Mouse (Mus musculus) 3T3-L1 (cell line): Measurements from ENCODE around the gene Soga3.

ENCODE experiments used
- DNase-seq: peaks from one replicate; pipeline ENCODE4 v3.0.0-alpha.2; 2015; ENCODE audit warnings: low read depth, low spot score

Gene Soga3

DNA sequence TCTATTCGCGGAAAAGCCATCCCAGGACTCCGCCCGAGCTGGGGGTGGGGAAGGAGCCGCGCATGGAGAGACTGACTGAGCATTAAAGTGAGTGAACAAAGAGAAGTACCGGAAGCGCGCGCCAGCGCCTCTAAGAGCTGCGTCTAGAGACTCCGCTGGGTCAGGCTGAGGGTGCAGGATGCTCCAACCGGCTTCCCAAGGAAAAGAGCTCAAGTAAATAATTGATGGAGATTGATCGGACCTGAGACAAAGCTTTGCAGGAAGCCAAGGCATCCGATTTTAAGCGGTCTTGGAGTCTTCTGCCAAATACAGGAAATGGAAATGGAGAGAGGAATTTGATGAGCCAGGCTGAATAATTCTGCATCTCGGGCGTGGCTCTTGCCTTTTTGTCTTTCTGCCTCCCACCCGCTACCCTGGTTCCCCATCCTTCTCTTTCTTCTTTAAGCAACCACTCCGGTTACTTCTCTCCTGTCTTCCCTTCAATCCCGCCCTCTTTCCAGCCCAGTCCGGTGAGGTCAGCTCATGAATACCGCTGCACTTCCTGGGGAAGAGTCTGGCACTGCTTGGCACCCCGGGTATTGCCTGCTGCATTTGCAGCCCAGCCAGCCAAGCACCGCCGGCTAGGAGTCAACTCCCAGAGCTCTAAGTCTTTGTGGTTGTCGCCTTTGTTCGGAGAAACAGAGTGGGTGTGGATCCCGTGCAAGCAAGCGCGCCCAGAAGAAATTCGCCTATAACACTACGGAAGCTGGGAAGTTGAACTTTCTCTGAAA, at the start of gene Soga3:
Gene Soga3 (plus strand): TSS at position 274 of the 770 bp plus-strand sequence.
- no peak for DNase-seq

DNA sequence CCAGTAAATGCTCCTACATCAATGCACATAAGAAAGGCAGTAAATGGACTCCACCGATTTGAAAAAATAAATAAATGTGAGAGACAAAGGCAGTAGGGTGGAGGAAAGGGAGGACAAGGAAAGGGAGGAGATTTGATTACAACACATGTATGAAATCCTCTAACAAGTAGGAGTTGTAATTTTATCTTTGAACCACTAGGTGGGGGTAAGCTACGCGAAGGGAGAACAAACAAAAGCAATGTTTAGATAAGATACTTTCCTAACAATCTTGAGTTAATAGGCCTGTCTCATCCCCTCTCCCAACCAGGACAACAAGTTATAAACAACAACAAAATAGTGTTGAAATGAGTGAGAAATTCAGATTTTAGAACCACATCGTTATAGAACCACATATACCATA, 36.7 kb upstream of the Soga3 start:
- DNase-seq, result peak; percentile 65

DNA sequence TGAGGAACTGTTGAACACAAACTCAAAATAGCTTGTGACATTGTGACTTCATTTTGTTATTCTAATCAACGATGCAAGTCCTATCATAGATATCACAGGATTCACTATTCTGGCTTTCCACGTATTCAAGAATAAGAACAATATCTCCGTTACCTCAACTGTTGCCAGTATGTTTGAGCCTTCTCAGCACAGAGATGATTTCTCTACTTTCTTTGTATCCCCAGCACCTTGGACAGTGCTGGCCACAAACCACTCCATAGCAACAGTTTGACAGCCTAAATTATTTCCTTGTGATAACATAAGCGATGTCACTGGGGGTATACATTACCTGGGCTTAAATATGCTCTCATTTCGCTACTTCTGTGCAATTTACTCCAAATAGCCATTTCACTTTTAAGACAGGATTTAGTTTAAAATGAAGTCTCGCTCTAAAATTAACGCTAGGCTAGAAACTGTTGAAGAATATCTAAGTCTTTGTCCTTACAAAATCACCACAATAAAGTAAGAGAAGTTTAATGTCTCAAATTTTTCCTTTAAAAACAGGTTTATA, 1.0 kb upstream of the Soga3 start:
- DNase-seq, result peak; percentile 6

DNA sequence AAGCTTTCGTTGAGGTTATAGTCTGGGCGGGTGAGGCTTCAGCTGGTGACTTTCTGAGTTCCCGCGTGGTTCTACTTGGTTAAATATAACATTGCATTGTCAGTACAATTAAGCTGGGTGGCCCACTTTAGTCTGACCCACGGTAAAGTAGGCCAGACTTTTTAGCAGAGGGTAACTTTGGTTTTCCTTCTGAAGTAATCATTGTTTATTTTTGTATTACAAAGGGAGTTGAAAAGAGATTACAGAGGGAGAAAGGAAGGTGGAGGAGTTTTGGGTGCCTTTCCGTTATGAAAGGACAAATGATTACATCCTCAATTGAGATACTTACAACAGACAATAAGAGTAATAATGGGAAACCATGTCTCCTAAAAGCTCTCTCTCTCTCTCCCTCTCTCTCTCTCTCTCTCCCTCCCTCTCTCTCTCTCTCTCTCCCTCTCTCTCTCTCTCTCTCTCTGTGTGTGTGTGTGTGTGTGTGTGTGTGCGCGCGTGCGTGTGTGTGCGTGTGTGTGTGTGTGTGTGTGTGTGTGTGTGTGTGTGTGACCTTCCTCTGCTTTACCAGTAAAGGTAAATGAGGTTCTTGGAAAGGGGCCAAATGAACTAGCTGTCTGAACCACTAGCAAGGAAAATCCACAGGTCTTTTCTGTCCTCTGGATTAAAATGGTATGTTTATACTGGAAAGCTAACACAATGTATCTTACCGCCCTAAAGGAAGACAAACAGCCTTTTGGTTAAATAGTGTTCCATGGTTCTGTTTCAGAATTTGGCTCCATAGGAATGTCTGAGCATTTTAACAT, 1.2 kb downstream of the Soga3 start:
- no peak for DNase-seq

DNA sequence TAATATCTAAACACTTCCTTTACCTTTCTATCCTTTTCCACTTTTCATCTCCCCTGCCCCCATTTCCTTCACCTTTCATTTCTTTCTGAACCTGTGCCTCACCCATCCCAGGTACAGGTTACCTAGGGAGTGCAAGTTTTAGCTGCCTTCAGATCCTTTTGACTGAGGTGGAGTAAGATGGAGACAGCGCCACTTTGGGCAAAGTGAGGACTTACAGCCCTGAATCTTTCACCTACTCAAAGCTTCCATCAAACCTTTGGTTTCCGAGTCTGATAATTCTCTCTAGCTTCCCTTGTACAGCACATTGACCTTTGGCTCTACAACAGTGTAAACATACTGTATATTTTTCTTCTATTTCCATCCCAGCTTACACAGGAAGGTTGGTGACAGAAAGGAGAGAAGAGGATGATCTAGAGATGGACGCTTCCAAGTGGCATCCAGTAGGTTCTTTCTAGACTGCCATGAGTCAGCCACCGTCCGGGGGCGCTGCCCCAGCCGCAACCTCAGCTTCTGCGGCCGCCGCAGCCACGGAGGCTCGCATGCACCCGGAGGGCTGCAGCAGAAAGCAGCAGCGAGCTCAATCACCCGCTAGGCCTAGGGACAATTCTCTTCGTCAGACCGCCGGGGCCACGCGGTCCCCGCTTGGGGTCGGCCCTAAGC, 2.7 kb downstream of the Soga3 start:
- no peak for DNase-seq

DNA sequence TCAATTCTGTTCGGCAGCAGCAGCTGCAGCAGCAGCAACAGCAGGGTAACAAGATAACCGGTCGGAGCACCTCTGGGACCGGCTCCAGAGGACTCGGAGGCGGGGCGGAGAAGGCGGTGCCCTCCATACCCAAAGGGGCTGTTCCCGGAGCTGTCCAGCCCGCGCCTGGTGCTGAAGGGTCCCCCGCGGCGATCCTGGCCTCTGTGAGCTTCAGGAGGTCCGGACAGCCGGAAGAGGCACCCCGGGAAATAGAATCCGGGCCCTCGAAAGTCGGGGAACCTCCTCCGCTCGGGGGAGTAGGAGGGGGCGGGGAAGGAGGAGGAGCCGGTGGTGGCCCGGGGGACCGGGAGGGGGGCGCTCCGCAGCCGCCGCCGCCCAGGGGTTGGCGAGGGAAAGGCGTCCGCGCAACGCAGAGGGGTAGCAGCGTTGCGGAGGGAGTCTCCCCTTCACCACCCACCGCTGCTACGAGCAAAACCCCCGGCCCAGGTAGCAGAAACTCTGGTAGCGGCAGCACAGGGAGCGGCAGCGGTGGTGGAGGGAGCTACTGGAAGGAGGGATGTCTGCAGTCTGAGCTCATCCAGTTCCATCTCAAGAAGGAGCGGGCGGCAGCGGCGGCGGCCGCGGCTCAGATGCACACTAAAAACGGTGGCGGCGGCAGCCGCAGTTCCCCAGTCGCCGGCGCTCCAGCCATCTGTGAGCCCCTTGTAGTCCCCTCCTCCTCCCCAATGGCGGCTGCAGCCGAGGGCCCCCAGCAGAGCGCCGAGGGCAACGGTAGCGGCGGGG, 3.4 kb downstream of the Soga3 start:
- no peak for DNase-seq

DNA sequence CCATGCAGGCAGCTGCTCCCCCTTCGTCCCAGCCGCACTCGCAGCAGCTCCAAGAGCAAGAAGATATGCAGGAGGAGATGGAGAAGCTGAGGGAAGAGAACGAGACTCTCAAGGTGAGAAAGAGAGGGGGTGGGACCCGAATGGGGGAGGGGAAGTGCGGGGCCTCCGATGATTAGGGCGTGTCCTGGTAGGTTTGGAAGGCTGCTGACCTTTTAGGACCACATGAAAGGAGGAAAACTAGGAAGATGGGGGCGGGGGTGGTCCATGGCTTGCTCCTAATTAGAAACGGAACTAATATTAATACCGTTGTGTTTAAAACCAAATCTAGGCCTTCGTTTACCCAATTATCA, 4.0 kb downstream of the Soga3 start:
- DNase-seq, result no peak

DNA sequence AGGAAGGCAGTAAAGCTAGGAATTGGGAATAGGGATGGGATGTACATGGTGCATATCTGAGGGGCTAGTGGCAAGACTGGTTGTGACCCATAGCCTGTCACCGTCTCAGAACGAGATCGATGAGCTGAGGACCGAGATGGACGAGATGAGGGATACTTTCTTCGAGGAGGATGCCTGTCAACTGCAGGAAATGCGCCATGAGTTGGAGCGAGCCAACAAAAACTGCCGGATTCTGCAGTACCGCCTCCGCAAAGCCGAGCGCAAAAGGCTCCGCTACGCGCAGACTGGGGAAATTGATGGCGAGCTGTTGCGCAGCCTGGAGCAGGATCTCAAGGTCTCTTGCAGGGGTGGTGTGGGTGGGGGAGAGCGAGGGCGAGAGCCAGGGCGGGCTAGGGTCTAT, 4.4 kb downstream of the Soga3 start:
- no peak for DNase-seq

DNA sequence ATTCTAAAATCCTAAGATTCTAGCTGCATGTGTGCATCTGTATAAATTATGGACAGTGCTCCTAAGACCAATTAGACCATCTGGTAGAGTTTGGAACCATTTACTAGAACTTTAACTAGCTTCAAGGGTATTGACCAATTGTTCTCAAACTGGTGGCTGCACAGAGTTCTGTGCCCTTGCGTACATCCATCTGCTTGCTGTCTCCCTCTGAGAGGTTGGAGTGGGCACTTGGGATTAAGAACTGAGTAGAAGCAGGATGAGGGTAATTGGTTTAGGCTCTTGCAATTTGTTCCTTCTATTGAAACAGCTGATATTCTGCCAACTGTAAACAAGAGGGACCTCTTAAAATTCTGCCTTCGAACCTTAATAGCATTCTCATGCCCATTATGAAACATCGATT, 11.7 kb downstream of the Soga3 start:
- DNase-seq, result no peak

DNA sequence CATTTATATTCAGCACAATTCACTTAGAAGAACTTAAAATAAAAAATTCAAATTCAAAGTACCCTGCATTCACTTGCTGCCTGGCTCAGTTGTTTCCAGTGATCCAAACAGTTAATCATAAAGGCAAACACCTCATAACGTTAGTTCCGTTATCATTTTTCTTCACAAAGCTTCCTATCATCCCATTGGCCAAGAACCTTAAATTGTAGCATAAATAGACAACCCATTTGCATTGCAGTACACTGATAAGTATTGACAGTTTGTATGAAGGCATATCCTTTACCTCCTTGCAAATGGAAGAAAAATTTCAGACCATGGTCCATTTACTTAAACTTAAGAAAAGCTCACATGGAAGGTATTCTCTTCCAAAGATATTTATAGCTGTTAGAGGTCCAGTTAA, 18.0 kb downstream of the Soga3 start:
- no peak for DNase-seq

DNA sequence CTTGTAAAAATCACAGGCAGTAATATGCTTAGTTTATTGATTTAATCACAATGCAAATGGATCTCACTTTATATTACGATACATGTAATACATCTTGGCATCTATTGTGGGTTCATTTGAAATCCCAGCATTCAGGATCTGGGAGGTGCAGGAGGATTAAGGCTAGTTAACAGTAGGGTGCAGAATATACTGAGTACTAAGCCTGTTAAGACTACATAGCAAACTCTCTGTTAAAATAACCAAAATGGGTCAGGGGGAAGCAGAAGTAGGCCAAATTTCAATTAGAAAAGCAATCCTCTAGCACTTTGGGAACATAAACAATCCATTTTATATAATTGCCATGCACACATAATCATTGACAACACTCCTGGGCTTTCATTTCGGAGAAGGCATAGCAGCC, 30.1 kb downstream of the Soga3 start:
- no peak for DNase-seq

DNA sequence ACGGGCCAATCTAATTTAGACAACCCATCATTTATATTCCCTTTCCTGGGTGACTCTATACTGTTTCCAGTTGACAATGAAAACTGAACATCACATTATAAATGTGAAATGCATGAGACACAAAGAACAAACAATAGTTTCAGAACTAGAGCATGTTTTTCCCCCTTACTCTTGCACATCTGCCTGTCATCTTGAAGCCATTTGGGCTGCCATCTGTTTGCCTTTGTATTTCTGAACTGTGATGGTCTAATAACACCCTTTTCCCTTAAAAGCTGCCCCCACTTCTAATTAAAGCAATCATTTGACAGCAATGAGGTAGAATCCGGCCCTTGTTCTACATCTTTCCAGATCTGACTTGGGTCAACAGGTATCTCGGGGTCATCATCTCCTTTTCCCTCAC, 32.0 kb downstream of the Soga3 start:
- DNase-seq, result no peak

DNA sequence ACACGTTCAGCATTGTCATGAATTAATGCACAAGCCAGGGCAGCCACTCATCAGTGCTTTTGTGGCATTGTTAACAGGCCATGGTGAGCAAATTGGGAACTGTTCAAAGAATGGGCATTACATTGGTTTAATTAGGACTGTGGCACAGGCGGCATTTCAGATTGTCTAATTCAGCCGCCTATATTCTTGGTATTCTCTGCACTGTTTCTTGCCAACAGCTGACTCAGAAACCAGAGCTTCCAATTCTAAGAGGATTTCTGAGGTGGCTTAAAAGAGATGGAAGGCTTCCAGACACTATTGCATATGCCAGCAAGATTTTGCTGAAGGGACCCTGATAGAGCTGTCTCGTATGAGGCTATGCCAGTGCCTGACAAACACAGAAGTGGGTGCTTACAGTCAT, 33.2 kb downstream of the Soga3 start:
- peak; percentile 56 for DNase-seq

DNA sequence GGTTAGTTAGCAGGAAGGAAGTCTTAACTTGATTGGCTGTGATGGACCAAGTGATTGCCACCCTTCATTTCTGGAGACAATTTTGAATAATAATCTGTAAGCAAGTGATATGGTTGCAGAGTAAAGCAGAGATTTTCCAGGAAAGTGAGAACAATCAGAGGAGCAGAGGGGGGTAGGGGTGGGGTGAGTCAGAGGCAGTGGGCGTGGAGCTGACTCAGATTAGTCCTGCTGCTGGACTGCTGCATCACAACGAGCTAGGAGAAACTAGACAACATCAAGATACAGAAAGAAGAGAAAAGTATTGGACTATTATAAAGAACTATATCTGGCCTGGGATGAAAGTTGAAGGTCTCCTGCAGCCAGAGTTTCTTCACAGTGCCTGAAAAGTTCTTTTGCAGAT, 34.4 kb downstream of the Soga3 start:
- DNase-seq, result peak; percentile 82

DNA sequence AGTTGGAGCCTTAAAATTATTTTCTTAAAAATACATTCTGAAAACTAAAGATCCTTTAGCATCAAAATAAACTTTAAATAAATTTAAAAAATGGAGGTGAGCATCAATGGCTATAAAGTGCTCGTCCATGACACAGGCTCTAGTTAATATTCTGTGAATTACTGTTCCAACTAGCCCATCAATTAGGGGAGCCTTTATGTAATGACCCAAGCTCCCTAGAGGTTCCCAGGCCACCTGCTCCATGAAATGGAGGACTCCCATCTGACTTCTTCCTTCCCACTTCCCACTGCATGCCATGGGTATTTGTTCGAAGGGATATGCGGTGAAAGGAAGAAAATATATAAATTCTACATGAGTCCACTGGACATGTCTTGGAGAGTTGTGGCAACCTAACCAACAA, 36.6 kb downstream of the Soga3 start:
- DNase-seq, result no peak

DNA sequence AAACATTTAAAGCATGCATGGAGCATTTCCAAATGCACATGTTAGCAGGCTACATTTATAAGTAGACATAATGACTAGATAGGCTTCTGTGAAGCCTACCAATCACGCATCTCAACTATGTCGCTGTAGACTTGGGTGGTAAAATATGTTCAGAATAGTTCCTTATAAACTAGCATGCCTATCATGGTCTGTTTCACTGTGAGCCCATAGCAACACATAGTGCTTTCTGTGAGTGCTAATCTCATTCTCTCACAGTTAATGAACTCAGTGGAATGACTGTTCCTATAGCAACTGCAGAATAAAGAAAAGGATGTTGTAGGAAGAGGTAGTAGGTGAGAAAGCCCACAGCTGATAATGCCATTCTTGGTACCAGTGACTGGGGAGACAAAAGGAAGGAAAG, 37.4 kb downstream of the Soga3 start:
- no peak for DNase-seq

DNA sequence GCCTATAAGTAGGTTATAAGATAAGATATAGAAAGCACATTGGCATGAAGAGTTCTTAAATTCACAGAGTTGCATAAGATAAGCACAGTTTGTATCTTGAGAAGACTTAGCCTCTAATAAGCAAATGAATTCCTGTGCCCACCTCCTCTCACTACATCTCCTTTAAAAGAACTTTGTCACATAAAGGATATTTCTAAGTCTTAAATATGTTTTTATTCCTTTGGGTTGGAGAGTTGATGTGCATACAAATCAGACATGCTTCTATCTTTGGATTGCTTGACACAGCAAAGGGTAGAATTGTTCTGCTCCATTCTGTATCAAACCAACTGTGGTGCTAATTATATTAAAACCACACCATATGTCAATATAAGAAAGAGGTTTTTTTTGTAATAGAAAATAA, 50.1 kb downstream of the Soga3 start:
- no peak for DNase-seq

DNA sequence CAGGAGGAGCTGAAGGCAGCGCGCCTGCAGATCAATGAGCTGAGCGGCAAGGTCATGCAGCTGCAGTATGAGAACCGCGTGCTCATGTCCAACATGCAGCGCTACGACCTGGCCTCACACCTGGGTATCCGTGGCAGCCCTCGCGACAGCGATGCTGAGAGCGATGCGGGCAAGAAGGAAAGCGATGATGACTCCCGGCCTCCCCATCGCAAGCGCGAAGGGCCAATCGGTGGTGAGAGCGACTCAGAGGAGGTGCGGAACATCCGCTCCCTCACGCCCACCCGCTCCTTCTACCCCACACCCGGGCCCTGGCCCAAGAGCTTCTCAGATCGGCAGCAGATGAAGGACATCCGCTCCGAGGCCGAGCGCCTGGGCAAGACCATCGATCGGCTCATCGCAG, 53.2 kb downstream of the Soga3 start:
- no peak for DNase-seq

DNA sequence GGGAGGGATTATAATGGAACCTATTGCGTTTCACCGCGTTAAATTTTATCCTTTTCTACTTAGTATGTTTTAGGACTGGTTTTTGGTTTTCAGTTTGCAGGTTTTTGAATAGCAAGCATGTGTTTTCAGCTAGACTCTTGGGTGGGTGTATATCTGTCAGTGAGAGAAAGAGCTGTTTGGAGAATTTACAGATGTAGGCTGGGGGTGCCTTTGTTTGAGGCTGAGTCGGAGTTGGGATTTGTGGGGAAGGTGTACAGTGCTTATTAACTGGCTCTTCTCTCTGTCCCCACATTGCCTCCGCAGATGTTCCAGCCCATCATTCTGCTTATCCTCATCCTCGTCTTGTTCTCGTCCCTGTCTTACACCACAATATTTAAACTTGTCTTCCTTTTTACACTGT, 55.0 kb downstream of the Soga3 start, which contains the start of gene Gm49353:
Gene Gm49353 (plus strand): TSS at position 313 of the 400 bp plus-strand sequence.
- DNase-seq, result no peak

DNA sequence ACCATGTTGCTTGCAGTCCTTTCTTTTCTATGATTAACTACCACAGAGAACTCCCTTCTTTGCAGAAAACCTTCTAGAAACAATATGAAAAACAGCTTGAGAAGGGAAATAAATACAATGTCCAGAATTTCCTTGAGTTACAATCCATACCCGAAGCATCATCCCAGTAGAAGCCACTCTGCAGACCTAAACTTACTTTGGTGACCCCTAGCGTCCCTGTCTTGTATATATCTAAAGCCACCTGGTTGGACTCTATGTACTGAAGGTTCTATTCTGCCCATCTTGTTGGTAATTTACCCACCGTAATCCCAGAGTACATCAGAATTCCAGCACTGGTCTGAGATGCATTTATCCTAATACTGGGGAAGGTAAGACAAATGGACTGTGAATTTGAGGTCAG, 56.2 kb downstream of the Soga3 start:
- peak; percentile 57 for DNase-seq

DNA sequence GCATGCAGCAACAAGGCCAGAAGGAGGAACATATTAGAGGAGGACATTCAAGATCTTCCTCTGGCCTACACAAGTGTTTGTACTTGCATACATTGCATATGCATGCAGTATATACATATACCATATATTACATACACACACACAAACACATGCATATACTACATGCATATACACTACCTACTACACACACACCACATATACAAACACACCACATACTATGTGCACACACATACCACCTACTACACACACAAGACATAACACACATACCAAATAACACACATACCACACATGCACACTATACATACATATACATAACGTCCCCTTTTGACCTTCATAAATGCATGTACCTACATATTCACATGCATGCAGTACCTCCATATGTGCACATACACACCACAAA, 57.0 kb downstream of the Soga3 start:
- DNase-seq, result no peak

DNA sequence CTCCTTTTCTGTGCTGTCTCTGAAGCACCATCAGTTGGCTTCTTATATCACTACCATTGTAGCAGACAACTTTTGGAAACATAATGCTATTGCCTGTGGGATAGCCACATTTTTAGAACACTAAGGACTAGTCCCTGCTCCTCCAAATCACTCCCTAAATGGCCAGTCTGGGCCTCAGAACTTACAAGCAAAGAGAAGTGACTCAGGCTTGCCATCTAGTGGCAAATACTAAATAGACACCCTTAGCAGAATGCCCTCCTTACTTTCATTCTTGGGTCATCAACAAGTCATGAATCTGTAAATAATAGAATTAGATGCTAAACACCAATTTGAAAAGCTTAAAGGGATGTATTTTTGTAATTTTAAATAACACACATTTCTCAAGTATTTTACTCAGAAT, 63.1 kb downstream of the Soga3 start:
- peak; percentile 85 for DNase-seq
